Mouse (Mus musculus): Measurements from ENCODE around the gene Fry. TPM values are rescaled to one million over a fixed set of nuclear protein-coding genes. Genes with fewer than 3 reads are reported as not detected.
A peak's percentile ranks its signal among the peaks of the same experiment; 100 is the strongest.

Gene Fry
- total RNA-seq, 1 experiment from 2014 or later: 47.5 TPM

GRCm38 (mm10) chr5:150173869-150174268, 55.4 kb downstream of the Fry start:
- no peak for DNase-seq

GRCm38 (mm10) chr5:150174950-150175349, 56.5 kb downstream of the Fry start:
- DNase-seq: no peak

- DNase-seq: no peak
Observed at GRCm38 (mm10) chr5:150176251-150177015, 58.0 kb downstream of the Fry start.

GRCm38 (mm10) chr5:150177757-150178156, 59.3 kb downstream of the Fry start:
- no peak for DNase-seq

GRCm38 (mm10) chr5:150178194-150178801, 59.9 kb downstream of the Fry start:
- no peak for DNase-seq

GRCm38 (mm10) chr5:150180985-150181607, 62.7 kb downstream of the Fry start:
- peak; percentile 22 for DNase-seq

- no peak for DNase-seq
Observed at GRCm38 (mm10) chr5:150184959-150185358, 66.5 kb downstream of the Fry start.

GRCm38 (mm10) chr5:150186121-150186520, 67.7 kb downstream of the Fry start:
- DNase-seq: no peak

- DNase-seq: no peak
Observed at GRCm38 (mm10) chr5:150186676-150187075, 68.2 kb downstream of the Fry start.

- no peak for DNase-seq
Observed at GRCm38 (mm10) chr5:150188031-150188430, 69.6 kb downstream of the Fry start.

GRCm38 (mm10) chr5:150190454-150191358, 72.3 kb downstream of the Fry start:
- no peak for DNase-seq

- DNase-seq: peak; percentile 78
Observed at GRCm38 (mm10) chr5:150195514-150196210, 77.2 kb downstream of the Fry start.

- DNase-seq: peak; percentile 9
Observed at GRCm38 (mm10) chr5:150196211-150196585, 77.8 kb downstream of the Fry start.

GRCm38 (mm10) chr5:150196881-150197311, 78.5 kb downstream of the Fry start:
- DNase-seq: no peak

GRCm38 (mm10) chr5:150206749-150207148, 88.3 kb downstream of the Fry start:
- no peak for DNase-seq

GRCm38 (mm10) chr5:150207596-150207995, 89.2 kb downstream of the Fry start:
- DNase-seq: no peak

- no peak for DNase-seq
Observed at GRCm38 (mm10) chr5:150208009-150208408, 89.6 kb downstream of the Fry start.

GRCm38 (mm10) chr5:150214081-150214480, 95.6 kb downstream of the Fry start:
- no peak for DNase-seq

GRCm38 (mm10) chr5:150216066-150216465, 97.6 kb downstream of the Fry start:
- DNase-seq: no peak

- DNase-seq: no peak
Observed at GRCm38 (mm10) chr5:150219457-150219856, 101.0 kb downstream of the Fry start.

- peak; percentile 24 for DNase-seq
Observed at GRCm38 (mm10) chr5:150220333-150220732, 101.9 kb downstream of the Fry start.

GRCm38 (mm10) chr5:150221806-150222205, 103.4 kb downstream of the Fry start:
- DNase-seq: no peak
